Mouse (Mus musculus) urinary bladder, adult 2 months (tissue): ENCODE data around the gene Smpd3. TPM values are rescaled to one million over a fixed set of nuclear protein-coding genes. Genes with fewer than 3 reads are reported as not detected.
A peak's percentile ranks its signal among the peaks of the same experiment; 100 is the strongest.

Source experiments
- DNase-seq: peaks from one replicate; pipeline ENCODE4 v3.0.0; 2022; ENCODE audit warnings: low spot score
- polyA plus RNA-seq: library from polyadenylated mRNA; depleted of rRNA; stranded (reverse); fragments of >200 nt; gene quantifications from 2 replicates; pipeline ENCODE4 v1.2.3, GENCODE M21; 2012; rRNA removed

The Smpd3 gene
- polyA plus RNA-seq, 1 experiment, result 1.2 TPM

GRCm38 (mm10) chr8:106232751-106233150 lies 105.0 kb downstream of the Smpd3 start:
- DNase-seq, result no peak

GRCm38 (mm10) chr8:106231536-106231935 lies 106.3 kb downstream of the Smpd3 start:
- no peak for DNase-seq

DNA sequence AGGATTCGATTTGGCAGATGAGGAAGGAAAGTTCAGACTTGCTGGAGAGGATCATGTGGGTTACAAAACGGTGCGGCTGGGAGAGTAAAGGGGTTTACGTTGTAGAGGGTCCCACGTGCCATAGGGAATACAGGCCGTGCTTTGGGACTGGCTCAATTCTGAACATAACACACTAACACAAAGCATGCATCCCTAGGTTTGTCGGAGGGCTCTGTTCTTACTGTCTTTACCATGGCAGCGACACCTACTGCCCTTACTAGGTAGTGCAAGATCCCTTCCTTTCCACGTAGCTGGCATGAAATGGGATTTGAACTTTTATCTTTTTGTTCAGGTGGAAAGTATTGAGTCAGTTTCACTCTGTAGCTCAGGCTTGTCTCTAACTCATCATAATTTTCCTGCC lies 111.2 kb downstream of the Smpd3 start:
- no peak for DNase-seq

- DNase-seq, result no peak
These were observed 118.2 kb downstream of the Smpd3 start for GRCm38 (mm10) chr8:106219620-106220019.

GRCm38 (mm10) chr8:106213959-106214358 lies 123.8 kb downstream of the Smpd3 start:
- DNase-seq, result no peak

DNA sequence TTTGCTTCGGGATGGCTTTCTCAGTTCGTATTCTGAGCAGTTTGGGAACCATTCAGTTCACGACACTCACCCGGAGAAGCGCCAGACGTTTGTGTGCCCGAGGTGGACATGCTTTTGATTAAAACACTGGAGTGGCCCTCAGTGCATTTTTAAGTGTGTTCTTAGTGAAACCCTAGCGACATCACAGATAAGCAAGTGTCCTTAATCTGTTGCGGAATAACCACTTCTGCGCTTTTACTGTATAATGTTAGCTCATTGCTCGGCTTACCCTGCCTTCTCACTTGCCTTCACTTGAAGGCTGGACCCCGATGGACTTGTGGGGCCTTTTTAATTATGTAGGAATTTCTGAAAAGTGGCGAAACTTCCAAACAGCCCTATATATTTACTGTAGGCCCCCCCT lies 126.4 kb downstream of the Smpd3 start:
- no peak for DNase-seq

GRCm38 (mm10) chr8:106210821-106211345 lies 126.9 kb downstream of the Smpd3 start, which contains the start of the genes Slc7a6os and Prmt7:
TSS of gene Slc7a6os (minus strand) at chr8:106210935.
TSS of gene Prmt7 (plus strand) at chr8:106210936.
- peak; percentile 91 for DNase-seq

DNA sequence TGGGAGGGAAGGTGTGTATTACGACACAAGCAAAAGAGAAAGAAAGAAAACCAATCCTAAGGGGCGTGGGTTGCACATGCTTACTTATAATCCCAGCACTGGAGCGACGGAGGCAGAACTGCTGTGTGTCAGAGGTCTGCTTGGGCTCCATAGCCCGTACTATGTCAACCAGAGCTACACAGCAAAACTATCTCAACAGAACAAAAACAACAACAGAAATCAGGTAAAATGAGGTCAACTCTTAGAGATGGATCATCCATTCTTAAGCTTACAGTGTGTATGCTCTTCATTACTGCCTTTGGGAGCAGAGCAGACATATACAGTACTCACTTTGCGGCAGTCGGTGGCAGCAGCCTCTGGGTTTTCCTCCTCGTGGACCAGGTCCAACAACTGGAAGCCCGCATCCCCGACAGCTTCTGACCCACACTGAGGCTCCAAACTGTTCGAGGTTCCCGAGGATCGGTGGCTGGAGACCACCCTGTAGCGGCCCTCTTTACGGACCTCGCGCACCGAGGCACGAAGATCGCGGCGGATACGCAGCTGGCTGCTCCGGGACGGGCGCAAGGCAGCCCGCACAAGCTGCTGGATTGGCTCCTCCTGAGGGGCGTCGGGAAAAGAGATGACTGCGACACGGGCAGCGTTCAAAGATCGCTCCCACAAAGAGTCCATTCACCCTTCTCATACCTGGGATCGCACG lies 127.6 kb downstream of the Smpd3 start:
- DNase-seq, result no peak

Other genes with a start within 250 kb of the Smpd3 start
- gene Esrp2, start 201.0 kb downstream of the Smpd3 start, polyA plus RNA-seq, result 57.5 and 70.1 TPM in 2 replicates
- gene Pla2g15, start 187.6 kb downstream of the Smpd3 start, polyA plus RNA-seq, result 13.5 and 18.5 TPM in 2 replicates
- gene Slc7a6, start 169.1 kb downstream of the Smpd3 start, polyA plus RNA-seq, result 36.0 and 45.0 TPM in 2 replicates
- gene Slc7a6os, start 127.1 kb downstream of the Smpd3 start, polyA plus RNA-seq, result 25.8 and 26.3 TPM in 2 replicates
- gene Prmt7, start 127.1 kb downstream of the Smpd3 start, polyA plus RNA-seq, result 16.6 and 19.1 TPM in 2 replicates
- gene Zfp90, start 77.3 kb upstream of the Smpd3 start, polyA plus RNA-seq, result 9.3 and 9.5 TPM in 2 replicates
- not detected in 2 replicates for gene 6030452D12Rik, start 162.5 kb upstream of the Smpd3 start, polyA plus RNA-seq
- gene Cdh3, start 172.9 kb upstream of the Smpd3 start, polyA plus RNA-seq, result 4.4 and 5.5 TPM in 2 replicates
- gene Gm10073, start 235.5 kb upstream of the Smpd3 start, polyA plus RNA-seq, result 188 and 228 TPM in 2 replicates